Mouse (Mus musculus): ENCODE results near the gene Camta2. TPM values are rescaled to one million over a fixed set of nuclear protein-coding genes. Genes with fewer than 3 reads are reported as not detected.

The Camta2 gene
- polyA plus RNA-seq, 1 experiment from 2014 or later = 6.5 TPM

- Histone ChIP-seq H3K9ac (ENCODE audit: low read length) (peak overlapping the region; percentile 86), H3K36me3 (ENCODE audit: control insufficient read depth, insufficient read depth, low read length) (peaks cover 23% of the 10 kb centered on the region), H3K4me1 (replicated peaks; ENCODE audit: control insufficient read depth, insufficient read depth) (peaks cover 3% of the 10 kb centered on the region), H3K4me3 (ENCODE audit: low read depth, low read length) (peak overlapping the region; percentile 74), H3K27me3 (ENCODE audit: control insufficient read depth, insufficient read depth, low read length) (no peaks in the 10 kb centered on the region), H3K9me3 (ENCODE audit: control insufficient read depth, low read length) (no peaks in the 10 kb centered on the region), H3K27ac (replicated peaks) (peak overlapping the region; percentile 97), H3K4me2 (replicated peaks; ENCODE audit: low read depth) (peak overlapping the region; percentile 92)
- DNase-seq (ENCODE audit: low spot score) (peak; percentile 49), ATAC-seq (ENCODE audit: low FRiP score, low TSS enrichment) (no peak; the same call in 1 of the 2 replicates)
- 3% methylated on average over 28 of the region's 28 CpGs for WGBS
- TF ChIP-seq CTCF (IDR thresholded peaks at IDR 0.05; ENCODE audit: low read depth) = no peak
- no peak for TF ChIP-seq EP300 (optimal IDR thresholded peaks at IDR 0.05)
Observed at GRCm38 (mm10) chr11:70647716-70648420, 40.0 kb downstream of the Camta2 start.

- DNase-seq (ENCODE audit: low spot score) (peak; percentile 98), ATAC-seq (ENCODE audit: low FRiP score, low TSS enrichment) (peak; percentile 87)
- Histone ChIP-seq H3K4me3 (ENCODE audit: low read depth, low read length) (peak within 1 kb of the TSS; percentile 74), H3K27me3 (ENCODE audit: control insufficient read depth, insufficient read depth, low read length) (no peaks in the 10 kb centered on the region), H3K4me2 (replicated peaks; ENCODE audit: low read depth) (peak within 1 kb of the TSS; percentile 92), H3K4me1 (replicated peaks; ENCODE audit: control insufficient read depth, insufficient read depth) (peaks cover 3% of the 10 kb centered on the region), H3K36me3 (ENCODE audit: control insufficient read depth, insufficient read depth, low read length) (peaks cover 23% of the 10 kb centered on the region), H3K9ac (ENCODE audit: low read length) (peak within 1 kb of the TSS; percentile 86), H3K27ac (replicated peaks) (peak within 1 kb of the TSS; percentile 97), H3K9me3 (ENCODE audit: control insufficient read depth, low read length) (no peaks in the 10 kb centered on the region)
- TF ChIP-seq EP300 (optimal IDR thresholded peaks at IDR 0.05) (peak; percentile 100), CTCF (IDR thresholded peaks at IDR 0.05; ENCODE audit: low read depth) (peak; percentile 45)
- WGBS = under 1% methylated on average over 63 of the region's 63 CpGs
Observed at GRCm38 (mm10) chr11:70646691-70647650, 40.9 kb downstream of the Camta2 start, which contains the start of the genes Rnf167 and Slc25a11. Gene Rnf167 (plus strand): TSS chr11:70647235. Gene Slc25a11 (minus strand): TSS chr11:70647479.

GRCm38 (mm10) chr11:70646259-70646555 lies 41.7 kb downstream of the Camta2 start:
- Histone ChIP-seq H3K9me3 (ENCODE audit: control insufficient read depth, low read length) (no peaks in the 10 kb centered on the region), H3K4me3 (ENCODE audit: low read depth, low read length) (peak overlapping the region; percentile 54), H3K27me3 (ENCODE audit: control insufficient read depth, insufficient read depth, low read length) (no peaks in the 10 kb centered on the region), H3K27ac (replicated peaks) (peak overlapping the region; percentile 79), H3K36me3 (ENCODE audit: control insufficient read depth, insufficient read depth, low read length) (peaks cover 23% of the 10 kb centered on the region), H3K4me2 (replicated peaks; ENCODE audit: low read depth) (peak overlapping the region; percentile 71), H3K4me1 (replicated peaks; ENCODE audit: control insufficient read depth, insufficient read depth) (peaks cover 3% of the 10 kb centered on the region), H3K9ac (ENCODE audit: low read length) (peak overlapping the region; percentile 83)
- ATAC-seq (ENCODE audit: low FRiP score, low TSS enrichment) = no peak
- no peak for DNase-seq (ENCODE audit: low spot score)
- 17% methylated on average over 3 of the region's 3 CpGs for WGBS
- TF ChIP-seq EP300 (optimal IDR thresholded peaks at IDR 0.05) (no peak), CTCF (IDR thresholded peaks at IDR 0.05; ENCODE audit: low read depth) (no peak)

- peak overlapping the region; percentile 71 for H3K4me2 ChIP-seq (replicated peaks; ENCODE audit: low read depth)
- no peak for ATAC-seq (ENCODE audit: low FRiP score, low TSS enrichment)
- peak overlapping the region; percentile 83 for H3K9ac ChIP-seq (ENCODE audit: low read length)
- no peaks in the 10 kb centered on the region for H3K27me3 ChIP-seq (ENCODE audit: control insufficient read depth, insufficient read depth, low read length)
- H3K36me3 ChIP-seq (ENCODE audit: control insufficient read depth, insufficient read depth, low read length) = peaks cover 19% of the 10 kb centered on the region
- H3K27ac ChIP-seq (replicated peaks) = peak overlapping the region; percentile 79
- DNase-seq (ENCODE audit: low spot score) = no peak
- peaks cover 3% of the 10 kb centered on the region for H3K4me1 ChIP-seq (replicated peaks; ENCODE audit: control insufficient read depth, insufficient read depth)
- WGBS = 78% methylated on average over 12 of the region's 12 CpGs
- peak overlapping the region; percentile 54 for H3K4me3 ChIP-seq (ENCODE audit: low read depth, low read length)
- TF ChIP-seq CTCF (IDR thresholded peaks at IDR 0.05; ENCODE audit: low read depth) = no peak
- TF ChIP-seq EP300 (optimal IDR thresholded peaks at IDR 0.05) = no peak
- no peaks in the 10 kb centered on the region for H3K9me3 ChIP-seq (ENCODE audit: control insufficient read depth, low read length)
Observed at GRCm38 (mm10) chr11:70645461-70646258, 42.2 kb downstream of the Camta2 start.

GRCm38 (mm10) chr11:70644564-70645103 lies 43.3 kb downstream of the Camta2 start:
- Histone ChIP-seq H3K4me1 (replicated peaks; ENCODE audit: control insufficient read depth, insufficient read depth) (peaks cover 3% of the 10 kb centered on the region), H3K36me3 (ENCODE audit: control insufficient read depth, insufficient read depth, low read length) (peaks cover 15% of the 10 kb centered on the region), H3K27ac (replicated peaks) (no peak overlapping the region), H3K4me3 (ENCODE audit: low read depth, low read length) (no peak overlapping the region), H3K9ac (ENCODE audit: low read length) (no peak overlapping the region), H3K9me3 (ENCODE audit: control insufficient read depth, low read length) (no peaks in the 10 kb centered on the region), H3K4me2 (replicated peaks; ENCODE audit: low read depth) (no peak overlapping the region), H3K27me3 (ENCODE audit: control insufficient read depth, insufficient read depth, low read length) (no peaks in the 10 kb centered on the region)
- no peak for TF ChIP-seq EP300 (optimal IDR thresholded peaks at IDR 0.05)
- TF ChIP-seq CTCF (IDR thresholded peaks at IDR 0.05; ENCODE audit: low read depth) = no peak
- 98% methylated on average over 8 of the region's 8 CpGs for WGBS
- ATAC-seq (ENCODE audit: low FRiP score, low TSS enrichment) (no peak), DNase-seq (ENCODE audit: low spot score) (no peak)
